Mouse (Mus musculus) lung, embryonic 14.5 days (tissue): Measurements from ENCODE around the gene Dnajc28. TPM values are rescaled to one million over a fixed set of nuclear protein-coding genes. Genes with fewer than 3 reads are reported as not detected.

Experiments
- ATAC-seq: fragments of 200-750 bp; cut with Nextera tagmentation; 2 replicates; pipeline ENCODE4 v1.8.0; 2017; ENCODE audit warnings: mild to moderate bottlenecking, moderate TSS enrichment, moderate library complexity; ENCODE audit not compliant: insufficient read depth
- DNase-seq: peaks from one replicate; pipeline ENCODE4 v3.0.0-alpha.2; 2015
- H3K27ac ChIP-seq: fragments of 300-500 bp; sonication (generic); 2 replicates; pipeline ENCODE4 v1.5.1; 2014; ENCODE audit warnings: low read depth, mild to moderate bottlenecking, moderate library complexity
- H3K27me3 ChIP-seq: fragments of 300-500 bp; sonication (generic); 2 replicates; pipeline ENCODE4 v1.6.1; 2014; ENCODE audit warnings: low read length, control low read depth; ENCODE audit not compliant: insufficient read depth
- H3K36me3 ChIP-seq: fragments of 300-500 bp; sonication (generic); 2 replicates; pipeline ENCODE4 v1.6.1; 2014; ENCODE audit warnings: control low read depth; ENCODE audit not compliant: insufficient read depth
- H3K4me1 ChIP-seq: fragments of 300-500 bp; sonication (generic); 2 replicates; pipeline ENCODE4 v1.6.1; 2014; ENCODE audit warnings: antibody characterized with exemption, control low read depth; ENCODE audit not compliant: insufficient read depth
- H3K4me2 ChIP-seq: fragments of 300-500 bp; sonication (generic); 2 replicates; pipeline ENCODE4 v1.6.1; 2014; ENCODE audit warnings: mild to moderate bottlenecking
- H3K4me3 ChIP-seq: fragments of 300-500 bp; sonication (generic); 2 replicates; pipeline ENCODE4 v1.5.1; 2014; ENCODE audit warnings: low read depth, low read length
- H3K9ac ChIP-seq: fragments of 300-500 bp; sonication (generic); 2 replicates; pipeline ENCODE4 v1.6.1; 2014
- H3K9me3 ChIP-seq: fragments of 300-500 bp; sonication (generic); 2 replicates; pipeline ENCODE4 v1.6.1; 2016; ENCODE audit warnings: low read depth, low read length, control low read depth
- CTCF ChIP-seq: IDR thresholded peaks from 2 replicates; pipeline ENCODE4 v1.5.1; 2016; ENCODE audit warnings: antibody characterized with exemption, low read depth
- WGBS: fragments of 180-500 bp; shearing (Covaris S2); extraction: QIAGEN DNeasy Blood & Tissue Kit; methylation state at CpG from one replicate; pipeline ENCODE4 v1.1.7; 2014; 5-methylcytosine and 5-hydroxymethylcytosine counted together
- polyA plus RNA-seq: library from polyadenylated mRNA; unstranded; fragments of >200 nt; fragmentation: Nextera tagmentation; extraction: Ambion mirVana; gene quantifications from 2 replicates; pipeline ENCODE4 v1.2.1, GENCODE M21; 2014

Gene Dnajc28
- polyA plus RNA-seq, 1 experiment from 2014 or later = 2.7 TPM

- ATAC-seq = no peak
- no peak overlapping the region for H3K27ac ChIP-seq
- H3K4me3 ChIP-seq = no peak overlapping the region
- H3K36me3 ChIP-seq = no peaks in the 10 kb centered on the region
- H3K27me3 ChIP-seq = no peaks in the 10 kb centered on the region
- no peak for TF ChIP-seq CTCF
- no peak overlapping the region for H3K4me2 ChIP-seq
- 60% methylated on average over 3 of the region's 3 CpGs for WGBS
- no peaks in the 10 kb centered on the region for H3K9me3 ChIP-seq
- no peak for DNase-seq
- H3K9ac ChIP-seq = no peak overlapping the region
- peaks cover 7% of the 10 kb centered on the region for H3K4me1 ChIP-seq
Measured at GRCm38 (mm10) chr16:91593262-91593661, 25.6 kb downstream of the Dnajc28 start.

- H3K4me2 ChIP-seq = no peak overlapping the region
- ATAC-seq (peak; percentile 72; the same call in 1 of the 2 replicates), DNase-seq (peak; percentile 39)
- peaks cover 7% of the 10 kb centered on the region for H3K4me1 ChIP-seq
- no peaks in the 10 kb centered on the region for H3K9me3 ChIP-seq
- no peak overlapping the region for H3K9ac ChIP-seq
- no peak for TF ChIP-seq CTCF
- no peaks in the 10 kb centered on the region for H3K36me3 ChIP-seq
- no peaks in the 10 kb centered on the region for H3K27me3 ChIP-seq
- WGBS = 35% methylated on average over 8 of the region's 8 CpGs
- H3K4me3 ChIP-seq = no peak overlapping the region
- no peak overlapping the region for H3K27ac ChIP-seq
Measured at GRCm38 (mm10) chr16:91592162-91592561, 26.7 kb downstream of the Dnajc28 start.

GRCm38 (mm10) chr16:91588703-91589102 is 30.1 kb downstream of the Dnajc28 start:
- H3K27ac ChIP-seq = no peak overlapping the region
- H3K9ac ChIP-seq = no peak overlapping the region
- no peaks in the 10 kb centered on the region for H3K27me3 ChIP-seq
- peaks cover 3% of the 10 kb centered on the region; the same call in 1 of the 2 replicates for H3K36me3 ChIP-seq
- no peaks in the 10 kb centered on the region for H3K4me1 ChIP-seq
- ATAC-seq (no peak), DNase-seq (no peak)
- no peak overlapping the region for H3K4me2 ChIP-seq
- no peak overlapping the region for H3K4me3 ChIP-seq
- WGBS = 88% methylated on average over 3 of the region's 3 CpGs
- H3K9me3 ChIP-seq = no peaks in the 10 kb centered on the region
- no peak for TF ChIP-seq CTCF

GRCm38 (mm10) chr16:91587730-91588453 is 30.9 kb downstream of the Dnajc28 start:
- no peak for DNase-seq
- WGBS = 57% methylated on average over 6 of the region's 6 CpGs
- no peak for ATAC-seq
- no peak for TF ChIP-seq CTCF
- peaks cover 3% of the 10 kb centered on the region; the same call in 1 of the 2 replicates for H3K36me3 ChIP-seq
- H3K4me2 ChIP-seq = no peak overlapping the region
- no peak overlapping the region for H3K27ac ChIP-seq
- no peak overlapping the region for H3K9ac ChIP-seq
- H3K9me3 ChIP-seq = no peaks in the 10 kb centered on the region
- H3K27me3 ChIP-seq = no peaks in the 10 kb centered on the region
- no peak overlapping the region for H3K4me3 ChIP-seq
- H3K4me1 ChIP-seq = no peaks in the 10 kb centered on the region

GRCm38 (mm10) chr16:91586244-91586643 is 32.6 kb downstream of the Dnajc28 start:
- Histone ChIP-seq H3K9ac (no peak overlapping the region), H3K9me3 (no peaks in the 10 kb centered on the region), H3K36me3 (peaks cover 8% of the 10 kb centered on the region; the same call in 1 of the 2 replicates), H3K4me2 (no peak overlapping the region), H3K4me3 (no peak overlapping the region), H3K4me1 (no peaks in the 10 kb centered on the region), H3K27me3 (no peaks in the 10 kb centered on the region), H3K27ac (no peak overlapping the region)
- ATAC-seq (no peak), DNase-seq (no peak)
- no peak for TF ChIP-seq CTCF
- WGBS = 83% methylated on average over 6 of the region's 6 CpGs

- ATAC-seq (no peak), DNase-seq (no peak)
- Histone ChIP-seq H3K9me3 (no peaks in the 10 kb centered on the region), H3K36me3 (peaks cover 11% of the 10 kb centered on the region; the same call in 1 of the 2 replicates), H3K9ac (no peak overlapping the region), H3K4me3 (no peak overlapping the region), H3K4me1 (no peaks in the 10 kb centered on the region), H3K4me2 (no peak overlapping the region), H3K27me3 (no peaks in the 10 kb centered on the region), H3K27ac (no peak overlapping the region)
- TF ChIP-seq CTCF = no peak
- WGBS = 86% methylated on average over 5 of the region's 5 CpGs
Measured at GRCm38 (mm10) chr16:91585617-91586016, 33.2 kb downstream of the Dnajc28 start.

- Histone ChIP-seq H3K36me3 (peaks cover 14% of the 10 kb centered on the region; the same call in 1 of the 2 replicates), H3K4me2 (no peak overlapping the region), H3K27ac (no peak overlapping the region), H3K27me3 (no peaks in the 10 kb centered on the region), H3K9me3 (no peaks in the 10 kb centered on the region), H3K9ac (no peak overlapping the region), H3K4me1 (no peaks in the 10 kb centered on the region), H3K4me3 (no peak overlapping the region)
- 71% methylated on average over 2 of the region's 2 CpGs for WGBS
- TF ChIP-seq CTCF = peak; percentile 67
- ATAC-seq = no peak
- DNase-seq = peak; percentile 73
Measured at GRCm38 (mm10) chr16:91582307-91582706, 36.5 kb downstream of the Dnajc28 start.
